Mouse (Mus musculus) spleen, postnatal 14 days (tissue): ENCODE data around the gene Atg9b.
A peak's percentile ranks its signal among the peaks of the same experiment; 100 is the strongest.

ENCODE experiments used
- DNase-seq, 2 experiments: peaks; one replicate each; pipeline ENCODE4 v3.0.0; 2021 to 2022; ENCODE audit warnings: low spot score in 2 of 2

Gene Atg9b

DNA sequence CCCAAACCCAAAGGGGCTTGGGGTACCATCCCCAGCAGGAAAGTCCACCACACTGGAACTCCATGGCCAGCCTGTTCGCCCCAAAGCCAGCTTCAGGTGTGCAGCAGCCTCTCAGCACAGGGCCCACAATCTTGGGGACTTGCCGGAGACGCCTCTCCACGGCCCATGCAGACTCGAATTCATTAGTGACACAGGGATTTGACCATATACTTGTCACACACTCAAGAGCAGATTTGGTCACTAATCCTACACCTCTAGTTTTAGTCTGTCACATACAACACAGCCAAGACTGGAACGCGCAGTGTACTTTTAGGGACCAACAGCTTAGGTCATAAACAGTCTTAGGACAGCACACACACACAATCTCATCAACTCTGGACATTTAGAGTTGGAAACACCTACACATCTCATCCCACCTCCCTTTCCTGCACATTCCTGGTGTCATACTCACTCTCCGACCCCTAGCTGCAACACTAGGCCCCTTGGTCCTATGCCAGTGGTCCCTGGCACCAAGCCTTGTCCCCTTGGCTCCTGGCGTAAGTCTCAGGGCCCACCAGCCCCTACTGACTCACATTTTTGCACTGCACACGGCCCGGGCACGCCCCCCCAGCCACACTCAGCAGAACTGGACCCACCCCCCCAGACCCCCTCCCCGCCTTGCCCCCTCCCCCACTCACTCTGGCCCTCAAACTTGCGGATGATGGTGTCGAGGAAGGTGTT lies 41.3 kb downstream of the Atg9b start:
- DNase-seq, result no peak

DNA sequence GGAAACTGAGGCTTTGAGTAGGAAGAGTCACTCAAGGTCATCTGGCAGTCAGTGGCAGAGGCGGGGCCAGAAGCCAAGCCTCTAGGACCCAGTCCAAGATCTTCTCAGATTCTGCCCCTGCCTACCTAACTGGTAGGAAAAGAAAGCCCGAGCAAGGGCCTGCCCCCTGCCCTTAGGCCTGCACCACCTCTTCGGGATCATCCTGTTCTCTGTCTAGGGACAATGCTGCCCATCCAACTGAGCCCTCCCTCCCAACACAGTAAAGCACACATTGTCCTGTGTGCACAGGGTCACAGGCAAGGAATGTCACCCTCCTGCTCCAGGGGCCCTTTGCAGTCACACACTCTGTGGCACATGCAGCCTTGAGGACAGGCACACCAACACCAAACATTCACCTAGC lies 41.9 kb downstream of the Atg9b start:
- no peak for DNase-seq

DNA sequence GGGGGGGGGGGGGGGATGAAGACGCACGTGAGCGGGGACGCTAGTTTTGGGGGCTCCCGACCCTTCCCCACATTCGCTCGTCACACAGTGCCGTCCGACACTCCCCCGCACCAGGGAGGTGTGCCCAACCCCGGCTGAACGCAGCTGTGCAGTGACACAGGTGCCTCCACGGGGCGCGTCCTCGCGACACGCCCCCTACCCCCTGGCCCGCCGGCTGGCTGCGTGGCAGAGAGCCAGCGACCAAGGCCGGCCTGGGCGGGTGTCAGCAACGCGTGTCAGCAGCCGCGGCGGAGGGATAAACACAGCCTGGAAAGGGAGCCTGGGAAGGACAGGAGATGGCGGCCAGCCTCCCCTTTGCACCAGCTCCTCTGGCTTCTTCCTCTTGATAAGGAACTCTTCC lies 43.4 kb downstream of the Atg9b start:
- DNase-seq, result no peak

DNA sequence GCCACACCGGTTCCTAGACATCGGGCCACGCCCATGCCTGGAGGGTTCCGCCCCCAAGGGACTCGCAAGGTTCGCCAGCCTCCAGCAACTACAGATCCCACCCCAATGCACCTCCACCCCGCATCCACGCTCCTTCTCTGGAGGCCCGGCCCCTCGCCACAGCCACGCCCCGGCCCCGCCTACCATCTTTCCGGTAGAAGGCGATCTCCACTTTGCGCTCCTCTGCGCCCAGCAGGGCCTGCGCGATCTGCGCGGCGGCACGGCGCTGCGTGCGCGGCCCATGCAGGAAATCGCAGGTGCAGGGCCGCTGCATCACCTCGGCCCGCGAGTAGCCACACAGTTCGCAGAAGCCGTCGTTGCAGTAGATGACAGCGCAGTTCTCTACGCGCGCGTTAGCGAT lies 43.8 kb downstream of the Atg9b start:
- DNase-seq, result peak; percentile 44 to 53

DNA sequence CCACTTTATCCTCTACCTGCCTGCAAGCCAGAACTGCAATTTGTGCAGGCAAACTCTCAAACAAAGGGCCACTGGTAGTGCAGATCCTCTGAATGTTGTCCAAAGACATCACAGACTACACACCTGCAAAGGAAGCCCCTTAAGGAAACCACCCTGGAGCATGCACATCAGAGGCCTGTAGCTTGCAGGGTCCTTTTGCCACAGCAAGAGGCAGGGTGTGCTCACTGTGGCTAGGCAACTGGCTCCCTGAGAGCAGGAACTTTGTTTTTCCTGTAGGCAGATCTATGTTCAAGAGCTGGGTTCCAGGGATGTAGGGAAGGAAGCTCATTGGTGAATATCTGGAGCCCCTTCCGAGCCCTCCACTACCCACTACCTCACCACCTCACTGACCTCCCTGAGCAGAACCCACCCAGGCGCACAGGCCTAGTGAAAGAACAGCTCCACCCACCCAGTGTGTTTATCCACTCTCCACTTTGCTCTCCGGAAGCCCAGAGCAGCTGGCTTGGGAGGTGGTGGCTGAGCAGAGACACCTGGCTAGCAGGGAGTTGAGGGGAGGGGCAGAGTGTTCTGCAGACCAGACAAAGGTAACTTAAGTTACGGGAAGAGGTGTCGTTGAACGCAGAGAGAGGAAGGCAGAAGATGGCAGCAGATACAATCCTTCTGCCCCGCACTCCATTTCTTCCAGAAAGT lies 44.6 kb downstream of the Atg9b start:
- DNase-seq, result no peak

DNA sequence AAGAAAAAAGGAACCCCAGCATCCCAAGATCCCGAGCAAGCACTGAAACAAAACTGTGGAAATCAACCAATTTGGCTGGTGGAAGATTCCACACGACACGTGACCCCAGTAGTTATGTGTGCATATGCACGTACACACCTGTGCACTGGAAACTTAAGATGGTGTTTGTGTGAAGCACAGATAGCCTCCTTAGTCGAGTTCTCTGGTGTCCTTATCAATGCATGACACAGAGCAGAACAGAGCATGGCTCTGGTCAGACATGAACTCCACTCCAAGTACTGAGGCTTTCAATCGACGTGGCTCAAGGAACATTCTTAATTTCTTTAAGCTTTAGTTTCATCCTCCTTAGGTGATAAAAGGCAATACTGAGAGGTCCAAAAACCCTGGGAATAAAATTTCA lies 45.6 kb downstream of the Atg9b start:
- DNase-seq, result no peak

DNA sequence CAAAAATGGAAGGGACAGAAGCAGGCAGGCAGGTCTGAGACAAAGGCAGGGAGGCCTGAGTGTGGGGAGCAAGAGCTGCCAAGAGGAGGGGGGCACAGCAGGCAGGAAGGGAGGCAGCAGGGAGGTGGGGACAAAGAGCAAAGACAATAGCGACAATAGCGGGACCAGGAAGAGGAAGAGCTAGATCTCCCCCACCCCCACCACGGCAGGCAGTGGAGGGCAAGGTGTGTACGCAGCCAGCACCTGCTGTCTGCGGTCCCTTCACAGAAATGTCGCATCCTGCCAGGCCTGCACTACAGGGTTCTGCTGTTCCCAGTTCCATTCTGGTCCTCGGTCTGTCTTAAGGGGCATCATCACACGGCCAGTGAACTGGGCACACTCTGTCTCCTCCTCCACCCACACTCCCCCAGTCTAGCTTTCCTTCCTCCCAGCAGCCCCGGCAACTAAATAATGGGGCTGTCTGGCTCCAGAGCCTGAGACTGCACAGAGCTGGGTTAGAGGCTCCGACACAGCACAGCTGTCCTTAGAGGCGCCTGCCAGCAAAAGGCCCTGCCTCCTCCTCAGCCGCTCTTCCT lies 47.4 kb downstream of the Atg9b start:
- no peak for DNase-seq

DNA sequence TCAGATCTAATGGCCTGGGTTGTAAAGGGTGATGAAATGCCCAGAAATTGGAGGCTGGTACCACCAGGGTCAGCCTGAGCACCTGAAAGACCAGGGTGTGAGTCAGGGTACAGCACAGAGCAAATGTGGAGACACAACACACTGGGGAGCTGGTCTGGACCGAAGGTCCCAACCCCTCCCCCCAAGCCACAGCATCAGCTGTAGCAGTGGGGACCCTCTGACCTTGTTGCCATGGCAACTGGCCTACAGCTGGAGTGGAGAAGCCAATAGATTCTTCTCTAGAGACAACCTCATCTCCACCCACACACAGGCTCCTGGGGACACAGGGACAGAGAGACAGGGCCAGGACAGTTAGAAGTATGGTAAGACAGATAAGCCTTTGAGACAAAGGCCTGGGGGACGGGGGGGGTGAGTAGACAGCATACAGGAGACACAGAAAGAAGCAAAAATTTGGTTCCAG lies 47.9 kb downstream of the Atg9b start:
- no peak for DNase-seq

DNA sequence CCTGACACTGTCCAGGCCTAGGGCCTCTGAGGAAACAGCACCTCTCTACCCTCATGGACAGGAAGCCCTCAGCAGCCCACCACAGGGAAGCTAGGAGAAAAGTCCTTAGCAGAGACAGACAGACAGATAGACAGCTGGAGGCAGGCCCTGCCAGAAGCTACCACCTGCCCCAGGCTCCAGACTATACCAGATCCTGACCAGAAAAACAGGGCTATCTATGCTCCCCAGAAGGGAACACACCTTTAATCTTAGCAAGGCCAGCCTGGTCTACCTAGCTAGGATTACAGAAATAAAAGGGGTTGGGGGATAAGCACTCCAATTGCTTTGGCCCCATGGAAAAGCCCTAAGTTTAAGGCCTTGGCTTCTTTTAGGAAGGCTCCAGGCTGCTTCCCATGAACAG lies 48.6 kb downstream of the Atg9b start:
- no peak for DNase-seq

DNA sequence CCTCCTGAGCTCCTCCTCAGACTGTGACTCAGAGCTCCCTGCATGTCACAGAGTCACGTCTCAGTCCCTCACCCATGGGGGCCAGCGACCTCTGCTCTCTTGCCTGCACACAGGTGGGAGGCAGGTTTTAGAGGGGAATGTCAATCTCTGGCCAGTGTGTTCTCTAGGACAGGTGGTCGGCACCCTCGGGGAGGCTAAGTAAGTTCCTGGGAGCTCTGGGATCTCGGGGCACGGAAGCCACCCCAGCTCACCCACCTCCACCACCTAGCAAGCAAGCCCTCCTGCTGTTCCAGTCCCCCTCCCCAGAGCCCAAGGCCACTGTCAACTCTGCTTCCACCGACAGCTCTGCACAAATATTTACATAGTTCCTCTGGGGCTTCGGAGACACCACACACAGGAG lies 49.0 kb downstream of the Atg9b start:
- no peak for DNase-seq

DNA sequence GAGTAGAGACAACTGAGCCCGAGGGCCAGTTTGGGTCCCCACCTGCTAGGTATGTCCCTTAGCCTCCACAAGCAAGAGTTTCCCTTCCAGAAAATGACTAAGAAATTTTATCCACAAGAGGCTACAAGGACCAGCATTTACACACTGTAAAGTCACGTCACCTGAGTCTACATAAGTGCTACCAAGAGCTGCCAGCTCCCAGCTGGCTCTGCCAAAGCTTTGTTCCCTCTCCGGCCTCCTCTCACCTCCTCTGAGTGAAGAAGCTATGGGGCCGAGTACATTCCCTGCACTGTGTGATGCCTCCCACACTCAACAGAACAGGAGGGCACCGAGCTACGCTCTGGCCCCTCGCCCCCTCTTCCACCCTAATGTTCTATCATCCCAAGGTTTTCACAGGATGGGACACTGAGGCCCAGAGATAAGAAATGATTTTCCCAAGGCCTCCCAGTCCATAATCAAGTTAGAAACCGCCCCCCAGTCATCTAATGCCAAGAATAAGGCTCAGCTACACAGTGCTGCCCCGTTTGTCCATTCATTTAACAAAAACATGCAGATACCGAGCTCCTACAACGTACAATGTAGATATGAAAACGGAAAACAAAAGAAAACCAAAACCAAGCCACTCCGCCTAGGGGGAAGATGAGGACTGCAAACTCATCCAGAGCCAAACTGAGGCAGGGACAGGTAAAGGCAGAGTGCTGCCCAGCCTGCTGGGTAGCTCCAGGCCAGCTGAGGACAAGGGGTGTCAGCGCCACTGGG lies 49.6 kb downstream of the Atg9b start:
- no peak for DNase-seq

DNA sequence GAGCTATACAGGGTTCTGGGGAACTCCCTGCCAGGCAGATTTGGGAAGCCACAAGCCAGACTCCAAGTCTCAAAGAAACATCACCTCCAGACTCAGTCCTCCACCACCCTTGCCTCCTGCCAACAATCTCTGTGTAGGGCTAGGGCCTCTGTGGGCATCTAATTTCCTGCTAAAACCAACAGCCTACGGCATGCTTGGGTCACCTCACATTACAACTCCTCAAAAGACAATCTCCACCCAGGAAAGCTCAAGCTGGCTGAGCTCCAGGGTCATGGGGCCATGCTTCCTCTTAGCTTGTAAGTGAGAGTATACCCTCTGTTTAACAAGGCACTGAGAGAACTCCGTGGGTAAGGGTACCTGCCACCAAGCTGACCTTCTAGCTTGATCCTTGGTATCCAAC lies 54.1 kb downstream of the Atg9b start:
- no peak for DNase-seq

DNA sequence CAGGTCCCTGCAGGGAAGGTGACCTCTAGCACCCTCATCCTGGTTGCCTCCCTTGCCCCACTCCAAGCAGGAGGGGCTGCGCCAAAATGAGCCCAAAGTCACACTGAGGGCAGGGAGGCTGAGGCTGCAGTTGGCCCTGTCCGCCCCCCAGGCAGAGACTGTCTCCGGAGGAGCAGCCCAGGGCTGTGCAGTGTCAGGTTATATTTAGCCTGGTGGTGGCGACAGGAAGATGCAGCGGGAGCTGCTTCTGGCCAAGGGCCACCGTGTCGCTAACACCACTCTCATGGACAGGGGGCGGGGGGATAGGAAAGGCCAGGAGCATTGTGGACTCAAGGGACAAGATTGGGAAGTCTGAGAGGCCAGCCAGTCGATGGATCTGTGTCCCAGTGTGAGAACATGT lies 54.6 kb downstream of the Atg9b start:
- DNase-seq, result no peak

DNA sequence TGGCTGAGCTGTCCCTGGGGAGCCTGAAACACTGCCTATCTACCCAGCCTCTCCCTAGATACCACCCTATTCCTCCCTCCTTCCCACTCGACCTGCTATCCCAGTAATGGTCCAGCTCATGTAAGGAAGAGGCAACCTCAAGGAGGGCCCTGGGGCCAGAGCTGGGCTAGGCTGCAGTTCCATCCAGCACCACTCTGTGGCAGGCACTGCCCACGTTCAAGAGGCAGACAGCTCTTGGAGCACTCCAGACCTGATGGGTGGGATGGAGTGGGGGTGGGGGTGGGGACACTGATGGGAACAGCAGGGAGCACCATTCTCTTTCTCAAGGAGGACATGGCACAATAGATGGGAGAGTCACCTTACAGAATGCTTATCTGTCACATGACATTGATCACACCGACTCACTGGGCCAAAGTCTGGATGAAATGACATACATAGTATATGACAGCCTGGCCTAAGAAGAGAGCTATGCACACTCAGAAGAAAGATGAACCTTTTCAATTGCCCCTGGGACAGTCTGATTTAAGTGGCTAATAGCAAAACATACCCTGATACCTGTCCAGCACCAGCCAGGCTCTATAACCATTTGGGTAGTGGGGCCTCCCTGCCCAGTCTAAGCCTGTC lies 55.9 kb downstream of the Atg9b start:
- no peak for DNase-seq

DNA sequence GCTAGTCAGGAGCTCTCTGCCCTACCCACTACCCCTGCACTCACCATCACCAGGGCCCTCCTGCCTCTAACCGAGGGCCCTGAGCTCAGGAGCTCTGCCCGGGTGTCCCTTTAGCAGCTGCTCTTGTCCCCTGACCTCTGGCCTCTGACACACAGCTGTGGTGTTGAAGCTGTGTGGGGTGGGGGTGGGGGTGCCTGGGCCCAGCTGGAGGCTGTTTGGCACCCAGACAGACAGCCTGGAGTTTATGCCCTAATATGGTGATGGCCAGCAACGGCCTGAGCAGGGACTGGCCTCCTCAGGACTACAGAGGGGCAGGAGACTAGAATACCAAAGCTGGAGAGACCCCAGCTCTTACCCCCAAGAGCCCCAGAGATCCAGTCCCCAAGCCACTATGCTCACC lies 57.2 kb downstream of the Atg9b start:
- DNase-seq, result no peak
